Mouse (Mus musculus) frontal cortex, postnatal 10 days (tissue): ENCODE results near the gene Fbxo30.
"Not testable (repeated sequence)": the region's sequence is repeated elsewhere in the genome, so short reads cannot be mapped to it uniquely, and the experiment has no call there.

Source experiments
- DNase-seq, 2 experiments: peaks; one replicate each; pipeline ENCODE4 v3.0.0; 2022; ENCODE audit warnings: low spot score in 2 of 2, mixed read lengths in 1 of 2

Fbxo30 gene

GRCm38 (mm10) chr10:11280578-11281463 lies at the start of gene Fbxo30:
TSS of gene Fbxo30 (plus strand) at chr10:11281330.
- peak; percentile 86 to 87 for DNase-seq

GRCm38 (mm10) chr10:11233208-11233607 lies 47.9 kb upstream of the Fbxo30 start:
- no peak for DNase-seq

- not testable (repeated sequence) for DNase-seq
Observed at GRCm38 (mm10) chr10:11242988-11243387, 38.1 kb upstream of the Fbxo30 start.

GRCm38 (mm10) chr10:11248210-11248609 lies 32.9 kb upstream of the Fbxo30 start:
- no peak for DNase-seq

GRCm38 (mm10) chr10:11250247-11250997 lies 30.7 kb upstream of the Fbxo30 start:
- DNase-seq: no peak

GRCm38 (mm10) chr10:11253581-11253980 lies 27.5 kb upstream of the Fbxo30 start:
- DNase-seq: not testable (repeated sequence)

GRCm38 (mm10) chr10:11260119-11260518 lies 21.0 kb upstream of the Fbxo30 start:
- DNase-seq: no peak

- DNase-seq: not testable (repeated sequence)
Observed at GRCm38 (mm10) chr10:11262292-11262691, 18.8 kb upstream of the Fbxo30 start.

GRCm38 (mm10) chr10:11263795-11264194 lies 17.3 kb upstream of the Fbxo30 start:
- DNase-seq: not testable (repeated sequence)

- DNase-seq: no peak
Observed at GRCm38 (mm10) chr10:11269165-11269564, 12.0 kb upstream of the Fbxo30 start.

- peak in 1 of 2 experiments; percentile 9 for DNase-seq
Observed at GRCm38 (mm10) chr10:11274431-11274830, 6.7 kb upstream of the Fbxo30 start.

GRCm38 (mm10) chr10:11280235-11280577 lies 924 bp upstream of the Fbxo30 start:
- no peak for DNase-seq

- peak; percentile 23 to 24 for DNase-seq
Observed at GRCm38 (mm10) chr10:11281498-11282305, 572 bp downstream of the Fbxo30 start.

GRCm38 (mm10) chr10:11282306-11282631 lies 1.1 kb downstream of the Fbxo30 start:
- DNase-seq: no peak

GRCm38 (mm10) chr10:11298418-11298817 lies 17.3 kb downstream of the Fbxo30 start:
- no peak for DNase-seq

GRCm38 (mm10) chr10:11305365-11306053 lies 24.4 kb downstream of the Fbxo30 start:
- DNase-seq: no peak

GRCm38 (mm10) chr10:11306054-11306367 lies 24.9 kb downstream of the Fbxo30 start:
- DNase-seq: no peak

- DNase-seq: no peak
Observed at GRCm38 (mm10) chr10:11309866-11310265, 28.7 kb downstream of the Fbxo30 start.

- DNase-seq: no peak
Observed at GRCm38 (mm10) chr10:11310481-11310880, 29.4 kb downstream of the Fbxo30 start.

- DNase-seq: not testable (repeated sequence)
Observed at GRCm38 (mm10) chr10:11317856-11318454, 36.8 kb downstream of the Fbxo30 start.

- no peak for DNase-seq
Observed at GRCm38 (mm10) chr10:11319446-11319970, 38.4 kb downstream of the Fbxo30 start.
